Mouse (Mus musculus) thymus, adult 2 months (tissue): ENCODE results near the gene Tubd1. TPM values are rescaled to one million over a fixed set of nuclear protein-coding genes. Genes with fewer than 3 reads are reported as not detected.

Experiments used
- DNase-seq: peaks from one replicate; pipeline ENCODE4 v3.0.0; 2021
- H3K27ac ChIP-seq: fragments of 200-500 bp; 2 replicates; pipeline ENCODE4 v1.5.1; 2012; ENCODE audit warnings: low read length, control low read depth; ENCODE audit not compliant: control insufficient read depth, insufficient read depth
- H3K27me3 ChIP-seq: fragments of 200-500 bp; 2 replicates; pipeline ENCODE4 v1.6.1; 2012; ENCODE audit warnings: mild to moderate bottlenecking, low read length, moderate library complexity, mixed read lengths; ENCODE audit not compliant: control insufficient read depth, insufficient read depth
- H3K36me3 ChIP-seq: fragments of 200-500 bp; 2 replicates; pipeline ENCODE4 v1.6.1; 2012; ENCODE audit warnings: mild to moderate bottlenecking, low read length, moderate library complexity; ENCODE audit not compliant: control insufficient read depth, insufficient read depth
- H3K4me1 ChIP-seq: fragments of 200-500 bp; replicated peaks from 2 replicates; pipeline ENCODE4 v1.6.1; 2012; ENCODE audit warnings: low read length; ENCODE audit not compliant: control insufficient read depth, insufficient read depth
- H3K4me3 ChIP-seq: fragments of 200-500 bp; 2 replicates; pipeline ENCODE4 v1.5.1; 2012; ENCODE audit warnings: mild to moderate bottlenecking, low read length, control low read depth, moderate library complexity; ENCODE audit not compliant: control insufficient read depth, insufficient read depth
- CTCF ChIP-seq: fragments of 200-500 bp; IDR thresholded peaks from 2 replicates; pipeline ENCODE4 v1.5.1; 2012; ENCODE audit warnings: mild to moderate bottlenecking, control low read depth, low read length, moderate library complexity, borderline replicate concordance; ENCODE audit not compliant: control insufficient read depth, poor library complexity, insufficient read depth; ENCODE audit errors: extremely low read depth
- POLR2A ChIP-seq: fragments of 200-500 bp; IDR thresholded peaks from 2 replicates; pipeline ENCODE4 v1.6.1; 2012; ENCODE audit warnings: mild to moderate bottlenecking, low read length, control low read depth, moderate library complexity; ENCODE audit not compliant: control insufficient read depth, poor library complexity, insufficient read depth; ENCODE audit errors: extremely low read depth
- WGBS: fragments of 180-500 bp; shearing (Covaris S2); methylation state at CpG from one replicate; pipeline ENCODE4 v1.1.7; 2018; 5-methylcytosine and 5-hydroxymethylcytosine counted together
- polyA plus RNA-seq: library from polyadenylated mRNA; depleted of rRNA; stranded (reverse); fragments of >200 nt; gene quantifications from 2 replicates; pipeline ENCODE4 v1.2.3, GENCODE M21; 2012

Tubd1 gene
- polyA plus RNA-seq, 1 experiment = 5.9 TPM

DNA sequence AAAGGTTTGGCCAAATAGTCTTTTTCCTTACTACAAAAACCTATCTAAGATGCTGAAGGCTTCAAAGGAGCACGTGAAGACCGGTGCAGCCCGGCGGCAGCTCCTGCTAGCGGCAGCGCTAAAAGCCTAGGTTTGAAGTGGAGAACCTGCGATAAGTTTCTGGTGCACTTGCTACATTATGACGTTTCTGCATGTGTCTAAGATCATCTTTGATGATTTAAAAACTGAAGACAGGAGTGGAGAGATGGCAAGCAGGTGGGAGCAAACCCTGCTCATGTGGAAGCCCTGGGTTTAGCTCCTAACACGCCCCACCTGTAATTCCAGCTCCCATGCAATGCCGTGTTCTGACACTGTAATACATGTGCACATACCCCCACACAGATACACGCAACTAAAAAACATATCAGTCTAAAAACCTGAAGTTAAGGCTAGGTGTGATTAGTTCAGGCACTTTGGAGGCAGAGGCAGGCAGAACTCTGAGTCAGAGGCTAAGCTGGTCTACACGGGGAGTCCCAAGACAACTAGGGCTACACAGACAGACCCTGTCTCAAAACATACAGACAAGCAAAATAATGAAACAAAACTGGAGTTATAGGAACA, 37.3 kb downstream of the Tubd1 start:
- WGBS = 22% methylated on average over 12 of the region's 12 CpGs
- peaks cover 38% of the 10 kb centered on the region for H3K4me1 ChIP-seq

DNA sequence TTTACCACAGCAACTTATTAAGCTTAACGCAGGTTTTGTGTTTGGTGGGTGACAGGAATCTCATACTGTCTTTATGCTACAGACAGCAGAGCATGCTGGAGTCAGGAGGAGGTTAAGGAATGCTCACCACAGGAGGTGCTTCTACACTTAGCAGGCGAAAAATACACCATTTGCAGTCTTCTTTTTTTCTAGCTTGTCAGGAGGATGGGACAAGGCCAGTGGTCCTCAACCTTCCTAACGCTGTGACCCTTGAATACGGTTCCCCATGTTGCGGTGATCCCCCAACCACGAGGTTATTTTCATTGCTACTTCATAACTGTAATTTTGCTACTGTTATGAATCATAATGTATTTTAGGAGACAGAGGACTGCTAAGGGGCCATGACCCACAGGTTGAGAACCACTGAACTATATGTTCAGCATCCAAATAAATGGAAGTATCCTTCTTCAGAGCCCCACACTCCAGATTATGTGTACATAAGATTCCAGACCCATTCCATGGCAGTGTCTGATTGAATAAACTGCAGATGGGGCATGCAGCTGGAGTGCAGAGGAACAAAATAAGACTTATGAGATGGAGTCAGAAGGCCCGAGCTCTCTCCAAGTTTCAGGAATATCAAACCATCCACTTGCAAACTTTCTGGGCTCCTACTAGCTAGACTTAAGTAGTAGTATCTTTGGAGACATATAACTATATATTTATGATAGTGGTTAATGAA, 37.9 kb downstream of the Tubd1 start:
- 83% methylated on average over 7 of the region's 7 CpGs for WGBS
- H3K4me1 ChIP-seq = peaks cover 34% of the 10 kb centered on the region
- no peak overlapping the region for H3K27ac ChIP-seq
- TF ChIP-seq POLR2A (no peak), CTCF (no peak)
- H3K27me3 ChIP-seq = no peaks in the 10 kb centered on the region
- no peaks in the 10 kb centered on the region for H3K36me3 ChIP-seq
- H3K4me3 ChIP-seq = no peak overlapping the region
- DNase-seq = no peak

More for the DNA sequence above, 37.3 kb downstream of the Tubd1 start:
- Histone ChIP-seq H3K27ac (peak overlapping the region; percentile 91), H3K4me3 (no peak overlapping the region), H3K27me3 (no peaks in the 10 kb centered on the region), H3K36me3 (no peaks in the 10 kb centered on the region)
- DNase-seq = no peak
- TF ChIP-seq POLR2A (no peak), CTCF (no peak)

DNA sequence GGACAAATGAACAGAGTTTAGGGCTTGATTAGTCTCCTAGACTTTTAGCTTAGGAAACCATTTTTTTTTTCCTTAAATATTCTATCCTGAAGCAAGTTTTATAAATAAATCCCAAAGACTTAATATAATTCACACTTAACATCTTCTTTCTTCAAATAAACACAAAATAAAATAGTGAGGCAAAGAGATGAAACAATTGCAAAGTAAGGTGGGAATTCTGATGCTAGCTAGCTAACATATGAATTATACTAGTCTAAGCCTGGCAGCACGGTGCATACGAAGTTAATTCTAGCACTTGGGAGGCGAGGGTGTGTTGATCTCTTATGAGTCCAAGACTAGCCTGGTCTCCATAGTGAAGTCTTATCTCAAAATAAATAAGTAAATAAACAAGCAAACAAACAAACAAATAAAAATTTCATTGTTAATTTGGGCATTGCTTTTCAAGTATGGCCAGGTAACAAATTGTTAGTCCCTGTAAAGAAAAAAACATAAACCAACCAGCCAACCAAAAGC, 38.6 kb downstream of the Tubd1 start:
- DNase-seq = no peak
- Histone ChIP-seq H3K27ac (no peak overlapping the region), H3K4me3 (no peak overlapping the region), H3K4me1 (peaks cover 35% of the 10 kb centered on the region), H3K36me3 (no peaks in the 10 kb centered on the region), H3K27me3 (no peaks in the 10 kb centered on the region)
- 91% methylated on average over 3 of the region's 3 CpGs for WGBS
- TF ChIP-seq CTCF (no peak), POLR2A (no peak)

DNA sequence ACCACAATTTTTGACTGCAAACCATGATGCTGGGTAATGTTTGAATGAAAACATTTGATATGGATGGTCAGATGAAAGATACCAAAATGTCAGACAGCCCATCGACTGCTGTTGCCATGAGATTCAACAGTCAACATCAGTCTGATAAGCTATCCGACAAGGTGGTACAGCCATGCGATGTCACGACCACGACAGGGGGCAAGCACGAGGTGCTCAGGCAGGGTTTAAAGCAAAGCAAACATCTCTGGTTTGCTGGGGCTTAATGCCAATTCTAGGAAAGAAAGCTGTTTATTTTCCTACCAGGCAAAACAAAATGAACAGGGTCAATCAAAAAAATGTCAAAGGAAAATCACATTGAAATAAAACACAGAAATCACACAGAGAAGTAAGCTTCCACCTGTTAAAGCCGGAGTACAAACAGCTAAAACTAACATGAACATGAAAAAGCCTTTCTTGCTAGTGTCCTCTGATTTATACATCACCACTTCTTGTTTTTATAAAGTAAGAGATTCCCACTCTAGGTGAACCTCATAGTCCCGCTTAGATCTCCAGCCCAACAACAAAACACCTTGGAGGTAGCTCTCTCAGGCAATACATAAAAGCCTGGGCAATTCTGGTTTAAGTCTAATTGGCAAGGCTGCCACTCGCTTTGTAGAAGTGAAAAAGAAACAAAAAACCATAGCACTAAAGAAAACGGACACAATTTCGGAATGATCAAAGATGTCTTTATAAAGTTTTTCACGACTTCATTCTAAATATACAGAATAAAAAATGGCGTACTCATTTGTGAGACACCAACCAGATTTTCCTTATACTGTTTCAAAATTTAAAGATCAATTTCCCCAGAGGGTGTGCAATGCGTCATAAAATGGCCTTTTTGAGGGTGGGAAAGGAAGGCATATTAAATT, 39.5 kb downstream of the Tubd1 start:
- peaks cover 26% of the 10 kb centered on the region for H3K4me1 ChIP-seq
- WGBS = 18% methylated on average over 14 of the region's 14 CpGs

DNA sequence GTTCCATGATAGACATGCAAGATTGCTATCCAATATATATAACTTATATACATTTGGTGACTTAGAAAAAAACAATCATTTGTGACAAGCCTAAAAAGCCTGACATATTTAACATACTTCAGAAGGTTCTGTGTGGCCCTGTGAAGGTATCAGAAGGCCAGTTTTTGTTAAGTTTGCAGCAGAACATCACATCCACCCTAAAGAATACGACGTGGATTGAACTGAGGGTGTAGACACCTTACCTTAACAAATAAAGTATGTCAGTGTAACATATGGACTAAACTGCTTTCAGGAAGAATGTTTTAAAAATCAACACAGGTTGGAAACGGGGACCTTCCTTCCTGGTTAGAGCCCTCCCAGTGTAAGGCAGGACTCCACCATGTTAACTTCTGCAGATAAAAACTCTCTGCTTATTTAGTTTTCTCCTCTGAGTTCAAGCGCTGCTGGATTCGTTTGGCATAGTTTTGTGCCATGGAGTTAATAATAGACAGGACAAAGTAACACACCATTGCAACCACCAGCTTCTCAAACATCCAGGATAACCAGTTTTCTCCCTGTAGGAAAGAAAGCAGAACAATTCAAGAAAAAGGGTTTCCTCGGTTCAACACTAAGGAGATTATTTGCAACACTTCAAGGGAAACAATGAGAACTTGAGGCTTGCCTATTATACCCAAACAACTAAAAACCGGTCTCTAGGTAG, 40.3 kb downstream of the Tubd1 start:
- 10% methylated on average over 7 of the region's 7 CpGs for WGBS
- TF ChIP-seq CTCF (no peak), POLR2A (no peak)
- Histone ChIP-seq H3K27ac (no peak overlapping the region; the same call in 1 of the 2 replicates), H3K4me3 (no peak overlapping the region), H3K36me3 (no peaks in the 10 kb centered on the region), H3K27me3 (no peaks in the 10 kb centered on the region), H3K4me1 (peaks cover 18% of the 10 kb centered on the region)
- no peak for DNase-seq

More for the DNA sequence above, 39.5 kb downstream of the Tubd1 start:
- Histone ChIP-seq H3K27ac (no peak overlapping the region), H3K27me3 (no peaks in the 10 kb centered on the region), H3K4me3 (no peak overlapping the region), H3K36me3 (no peaks in the 10 kb centered on the region)
- TF ChIP-seq CTCF = no peak
- TF ChIP-seq POLR2A = no peak
- no peak for DNase-seq

DNA sequence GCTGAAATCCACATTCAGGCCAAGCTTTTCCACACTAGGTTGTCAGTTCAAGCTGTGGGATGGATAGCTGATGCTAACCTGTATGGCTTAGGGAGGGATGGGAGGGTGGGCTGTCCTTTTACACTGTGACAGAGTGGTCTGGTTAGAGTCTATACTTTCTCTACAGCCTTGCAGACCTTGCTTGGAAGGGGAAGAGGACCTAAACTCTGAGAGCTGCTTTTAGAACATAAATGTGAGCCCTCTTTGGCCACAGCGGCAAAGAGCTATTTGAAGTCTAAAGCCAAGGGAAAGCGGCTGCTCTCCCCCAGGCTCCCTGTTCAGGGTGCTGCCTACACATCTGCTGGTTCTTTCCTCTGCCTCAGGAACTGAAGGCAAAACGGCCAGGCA, 40.8 kb downstream of the Tubd1 start:
- peak overlapping the region; percentile 33 for H3K4me3 ChIP-seq
- H3K36me3 ChIP-seq = no peaks in the 10 kb centered on the region
- peaks cover 14% of the 10 kb centered on the region for H3K4me1 ChIP-seq
- TF ChIP-seq CTCF (no peak), POLR2A (no peak)
- peak; percentile 38 for DNase-seq
- H3K27ac ChIP-seq = peak overlapping the region; percentile 89
- 0% methylated on average over 3 of the region's 3 CpGs for whole genome bisulfite sequencing
- no peaks in the 10 kb centered on the region for H3K27me3 ChIP-seq
